Mouse (Mus musculus) adrenal gland (tissue): ENCODE measurements around the gene Ttc30b.
"Not testable (repeated sequence)": the region's sequence is repeated elsewhere in the genome, so short reads cannot be mapped to it uniquely, and the experiment has no call there.

Experiments
- intact Hi-C: fragments of 180-260 bp; cut with DNase I; formaldehyde crosslinking; loops from one replicate; pipeline ENCODE4 v1.15.1; 2025
- long read RNA-seq, 2 experiments: library from polyadenylated mRNA; unstranded; transcript quantifications; one replicate each; pipeline ENCODE4 v2.0.0; 2020; ENCODE audit warnings: borderline replicate concordance in 1 of 2; ENCODE audit not compliant: insufficient replicate concordance in 1 of 2

The Ttc30b gene
- long read RNA-seq, experiment 1, transcript Ttc30b-201 (1 exons, 2,737 nt): major isoform, 8 of 8 reads
- long read RNA-seq, experiment 1, partial matches to known transcripts: 0 of 8 reads
- long read RNA-seq, experiment 1, other reads (novel, unspliced or antisense): 0 of 8 reads
- long read RNA-seq, experiment 2, transcript Ttc30b-201 (1 exons, 2,737 nt): major isoform, 7 of 7 reads
- long read RNA-seq, experiment 2, partial matches to known transcripts: 0 of 7 reads
- long read RNA-seq, experiment 2, other reads (novel, unspliced or antisense): 0 of 7 reads

- intact Hi-C loops: no loop called here
These were observed at the start of gene Ttc30b for GRCm38 (mm10) chr2:75938117-75939063. Gene Ttc30b (minus strand): TSS chr2:75938585.

- intact Hi-C loops: no loop called here
These were observed 49.4 kb upstream of the Ttc30b start for GRCm38 (mm10) chr2:75987739-75988138.

GRCm38 (mm10) chr2:75985124-75985523 is 46.7 kb upstream of the Ttc30b start:
- intact Hi-C loops: no loop called here

GRCm38 (mm10) chr2:75983847-75984246 is 45.5 kb upstream of the Ttc30b start:
- intact Hi-C loops: no loop called here

- intact Hi-C loops: no loop called here
These were observed 44.7 kb upstream of the Ttc30b start for GRCm38 (mm10) chr2:75983091-75983490.

GRCm38 (mm10) chr2:75982626-75983025 is 44.2 kb upstream of the Ttc30b start:
- intact Hi-C loops: no loop called here

- intact Hi-C loops: not testable (repeated sequence)
These were observed 43.2 kb upstream of the Ttc30b start, which contains the start of gene Ttc30a1 for GRCm38 (mm10) chr2:75981440-75982081. Gene Ttc30a1 (minus strand): TSS chr2:75981967.

GRCm38 (mm10) chr2:75980933-75981439 is 42.6 kb upstream of the Ttc30b start:
- intact Hi-C loops: not testable (repeated sequence)

GRCm38 (mm10) chr2:75977752-75978368 is 39.5 kb upstream of the Ttc30b start, which contains the start of gene Ttc30a2:
Gene Ttc30a2 (minus strand): TSS chr2:75978170.
- intact Hi-C loops: not testable (repeated sequence)

- intact Hi-C loops: not testable (repeated sequence)
These were observed 37.7 kb upstream of the Ttc30b start for GRCm38 (mm10) chr2:75976070-75976469.

GRCm38 (mm10) chr2:75974131-75974530 is 35.7 kb upstream of the Ttc30b start:
- intact Hi-C loops: no loop called here

- intact Hi-C loops: loop anchor here (2.0 to 5.0 kb wide), 4 partner anchors 48 to 358 kb away; no protein-coding TSS in a partner anchor
These were observed 26.6 kb upstream of the Ttc30b start for GRCm38 (mm10) chr2:75964972-75965371.

GRCm38 (mm10) chr2:75964512-75964911 is 26.1 kb upstream of the Ttc30b start:
- intact Hi-C loops: loop anchor here (2.0 to 5.0 kb wide), 3 partner anchors 47 to 357 kb away; no protein-coding TSS in a partner anchor

- intact Hi-C loops: loop anchor here (2.0 to 5.0 kb wide), 3 partner anchors 47 to 357 kb away; no protein-coding TSS in a partner anchor
These were observed 25.7 kb upstream of the Ttc30b start for GRCm38 (mm10) chr2:75964051-75964450.

- intact Hi-C loops: loop anchor here (5.0 kb wide), 2 partner anchors 46 to 356 kb away; no protein-coding TSS in a partner anchor
These were observed 24.9 kb upstream of the Ttc30b start for GRCm38 (mm10) chr2:75963211-75963840.

- intact Hi-C loops: loop anchor here (5.0 kb wide), 2 partner anchors 43 to 353 kb away; no protein-coding TSS in a partner anchor
These were observed 22.3 kb upstream of the Ttc30b start for GRCm38 (mm10) chr2:75960366-75961330.

- intact Hi-C loops: loop anchor here (5.0 kb wide), 2 partner anchors 43 to 353 kb away; no protein-coding TSS in a partner anchor
These were observed 21.5 kb upstream of the Ttc30b start for GRCm38 (mm10) chr2:75959850-75960365.

- intact Hi-C loops: no loop called here
These were observed 20.9 kb upstream of the Ttc30b start for GRCm38 (mm10) chr2:75959183-75959849.
